Mouse (Mus musculus) cerebellum, postnatal 10 days (tissue): ENCODE results near the gene Olfr281.
"Not testable (repeated sequence)": the region's sequence is repeated elsewhere in the genome, so short reads cannot be mapped to it uniquely, and the experiment has no call there.

ENCODE experiments used
- DNase-seq, 2 experiments: peaks; one replicate each; pipeline ENCODE4 v3.0.0; 2021; ENCODE audit warnings: mixed read lengths in 2 of 2

The Olfr281 gene

DNA sequence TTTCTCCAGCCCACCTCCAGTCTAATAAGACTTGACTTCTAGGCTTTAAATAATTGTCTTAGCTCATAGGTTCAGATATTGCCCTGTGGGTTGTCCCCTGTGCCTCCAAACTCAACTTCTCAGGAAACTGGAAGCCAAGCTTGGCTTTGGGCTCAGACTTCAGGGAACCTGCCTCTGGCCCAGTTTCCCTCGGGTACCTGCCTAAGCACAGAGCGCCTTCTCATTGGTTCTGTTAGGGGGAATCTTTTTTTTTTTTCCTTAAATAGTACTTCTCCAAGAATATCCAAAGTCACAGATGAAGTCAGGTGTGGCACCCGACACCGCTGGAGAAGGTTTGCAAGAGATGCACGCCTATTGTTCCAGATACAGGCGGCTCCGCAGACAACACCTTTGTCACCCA is at the start of gene Olfr281:
Olfr281 (plus strand) TSS at position 301 of the 400 bp plus-strand sequence.
- DNase-seq: no peak

DNA sequence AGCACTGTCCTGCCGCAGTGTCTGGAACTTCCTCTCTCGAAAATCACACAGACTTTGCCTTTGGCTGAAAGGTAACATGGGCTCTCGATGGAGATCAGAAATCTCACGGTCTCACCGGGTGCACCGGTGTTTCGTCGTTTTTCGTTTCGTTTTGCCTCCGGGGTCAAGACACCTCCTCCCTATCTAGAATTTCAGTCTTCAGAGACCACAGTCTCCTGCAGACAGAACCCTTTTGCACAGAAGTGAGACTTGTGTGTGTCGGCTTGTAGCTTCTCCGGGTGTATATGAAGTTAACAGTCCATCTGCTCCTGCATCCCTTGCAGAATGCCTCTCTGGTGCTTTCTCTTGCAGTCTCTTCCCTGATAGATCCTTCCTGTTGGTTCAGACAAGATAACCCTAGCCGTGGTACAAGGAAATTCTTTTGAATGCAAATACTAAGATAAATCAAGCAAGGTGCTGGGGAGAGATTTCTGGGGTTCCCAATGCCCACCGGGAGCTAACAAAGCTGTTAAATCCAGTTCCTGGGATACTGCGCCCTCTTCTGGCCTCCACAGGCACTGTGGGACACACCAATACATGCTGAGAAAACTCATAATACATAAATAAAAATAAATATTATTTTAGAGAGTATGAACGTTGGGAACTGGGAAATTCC is 43.9 kb upstream of the Olfr281 start:
- peak; percentile 58 to 64 for DNase-seq

- DNase-seq: peak; percentile 16 to 23
Observed at GRCm38 (mm10) chr15:98409635-98410034, 42.8 kb upstream of the Olfr281 start.

DNA sequence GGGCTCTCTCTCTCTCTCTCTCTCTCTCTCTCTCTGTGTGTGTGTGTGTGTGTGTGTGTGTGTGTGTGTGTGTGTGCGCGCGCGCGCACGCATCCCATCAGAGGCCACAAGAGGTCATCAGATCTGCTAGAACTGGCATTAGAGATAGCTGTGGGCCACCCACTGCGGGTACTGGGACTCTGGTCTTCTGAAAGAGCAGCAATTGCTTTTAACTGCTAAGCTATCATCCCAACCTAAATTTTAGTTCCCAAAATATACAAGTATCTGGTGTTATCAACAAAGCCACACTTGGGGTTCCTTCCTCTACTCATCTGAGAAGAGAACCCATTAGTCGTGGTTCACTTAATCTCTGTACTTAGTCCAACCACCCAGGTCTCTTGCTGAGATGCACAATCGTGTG is 42.1 kb upstream of the Olfr281 start:
- DNase-seq: no peak

- DNase-seq: no peak
Observed at GRCm38 (mm10) chr15:98415996-98416395, 36.4 kb upstream of the Olfr281 start.

DNA sequence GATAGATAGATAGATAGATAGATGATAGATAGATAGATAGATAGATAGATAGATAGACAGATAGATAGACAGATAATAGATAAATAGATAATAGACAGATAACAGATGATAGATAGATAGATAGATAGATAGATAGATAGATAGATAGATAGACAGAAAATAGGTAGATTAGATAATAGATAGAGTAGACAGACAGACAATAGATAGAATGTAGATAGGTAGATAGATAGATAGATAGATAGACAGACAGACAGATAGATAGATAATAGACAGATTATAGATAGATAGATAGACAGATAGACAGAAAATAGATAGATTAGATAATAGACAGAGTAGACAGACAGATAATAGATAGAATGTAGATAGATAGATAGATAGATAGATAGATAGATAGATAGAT is 35.6 kb upstream of the Olfr281 start:
- not testable (repeated sequence) for DNase-seq

DNA sequence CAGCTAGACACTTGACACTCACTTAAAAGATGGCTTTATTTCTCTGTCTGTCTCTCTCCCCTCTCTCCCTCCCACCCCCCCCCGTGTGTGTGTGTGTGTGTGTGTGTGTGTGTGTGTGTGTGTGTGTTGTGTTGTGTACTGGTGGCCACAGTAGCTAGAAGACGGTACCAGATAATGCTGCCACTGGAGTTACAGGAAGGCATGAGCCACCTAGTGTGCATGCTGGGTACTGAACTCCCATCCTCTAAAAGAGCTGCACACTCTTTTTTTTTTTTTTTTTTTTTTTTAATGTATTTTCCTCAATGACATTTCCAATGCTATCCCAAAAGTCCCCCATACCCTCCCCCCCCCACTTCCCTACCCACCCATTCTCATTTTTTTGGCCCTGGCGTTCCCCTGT is 35.1 kb upstream of the Olfr281 start:
- peak; percentile 20 to 22 for DNase-seq

DNA sequence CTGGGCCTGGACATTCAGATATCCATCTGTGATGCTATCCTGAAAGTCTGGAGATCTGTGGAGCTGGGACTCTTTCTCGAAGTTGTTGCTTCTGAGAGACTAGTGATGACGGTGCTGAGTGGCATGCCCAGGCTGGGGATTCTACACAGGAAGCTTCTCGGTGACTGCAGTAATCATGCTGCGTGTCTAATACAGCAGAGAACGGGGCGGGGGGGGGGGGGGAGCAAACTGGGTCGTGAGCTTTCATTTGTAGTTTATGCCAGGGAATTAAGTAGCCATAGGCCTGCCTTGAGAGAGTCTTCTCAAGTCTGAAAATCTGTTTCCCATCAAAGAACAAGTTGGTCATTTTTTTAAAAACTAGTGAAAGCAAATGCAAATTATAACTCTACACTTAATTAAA is 34.3 kb upstream of the Olfr281 start:
- no peak for DNase-seq

- no peak for DNase-seq
Observed at GRCm38 (mm10) chr15:98420897-98421296, 31.5 kb upstream of the Olfr281 start.

GRCm38 (mm10) chr15:98424326-98424725 is 28.1 kb upstream of the Olfr281 start:
- no peak for DNase-seq

GRCm38 (mm10) chr15:98424753-98425152 is 27.6 kb upstream of the Olfr281 start:
- no peak for DNase-seq

GRCm38 (mm10) chr15:98425188-98425587 is 27.2 kb upstream of the Olfr281 start:
- no peak for DNase-seq

GRCm38 (mm10) chr15:98430925-98431324 is 21.5 kb upstream of the Olfr281 start, which contains the start of gene Olfr282:
Gene Olfr282, plus strand, starts transcription at chr15:98431225.
- not testable (repeated sequence) for DNase-seq

- DNase-seq: no peak
Observed at GRCm38 (mm10) chr15:98444561-98444960, 7.8 kb upstream of the Olfr281 start.

DNA sequence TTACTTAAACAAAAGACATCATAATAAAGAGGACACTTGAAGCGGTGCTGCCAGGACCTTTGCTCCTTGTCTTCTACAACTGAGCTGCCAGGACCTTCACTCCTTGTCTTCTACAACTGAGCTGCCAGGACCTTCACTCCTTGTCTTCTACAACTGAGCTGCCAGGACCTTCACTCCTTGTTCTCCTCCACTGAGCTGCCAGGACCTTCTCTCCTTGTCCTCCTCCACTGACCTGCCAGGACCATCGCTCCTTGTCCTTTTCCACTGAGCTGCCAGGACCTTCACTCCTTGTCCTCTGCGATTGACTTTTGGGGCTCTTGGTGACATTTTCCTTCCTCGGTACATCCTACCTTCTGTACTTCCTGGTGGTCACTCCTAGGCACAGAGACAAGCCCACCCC is 3.9 kb upstream of the Olfr281 start:
- peak; percentile 14 to 28 for DNase-seq

GRCm38 (mm10) chr15:98469596-98469995 is 17.2 kb downstream of the Olfr281 start, which contains the start of gene OR5BS1P:
Gene OR5BS1P, plus strand, starts transcription at chr15:98469896.
- no peak for DNase-seq

DNA sequence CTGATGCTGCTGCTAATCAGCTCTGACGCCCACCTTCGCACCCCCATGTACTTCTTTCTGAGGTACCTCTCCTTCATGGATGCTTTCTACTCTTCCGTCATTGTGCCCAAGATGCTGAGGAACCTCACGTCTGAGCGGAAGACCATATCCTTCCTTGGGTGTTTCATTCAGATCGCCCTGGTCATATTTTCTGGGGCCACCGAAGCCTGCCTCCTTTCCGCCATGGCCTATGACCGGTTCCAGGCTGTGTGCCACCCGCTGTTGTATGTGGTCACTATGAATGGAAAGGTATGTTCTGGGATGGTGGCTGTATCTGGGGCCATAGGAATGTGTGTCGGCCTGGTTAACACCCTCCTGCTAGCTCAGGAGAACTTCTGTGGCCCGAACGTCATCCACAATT is 19.2 kb downstream of the Olfr281 start:
- DNase-seq: no peak

GRCm38 (mm10) chr15:98474958-98475357 is 22.6 kb downstream of the Olfr281 start:
- no peak for DNase-seq

GRCm38 (mm10) chr15:98475382-98475781 is 23.0 kb downstream of the Olfr281 start:
- DNase-seq: peak; percentile 75 to 83

DNA sequence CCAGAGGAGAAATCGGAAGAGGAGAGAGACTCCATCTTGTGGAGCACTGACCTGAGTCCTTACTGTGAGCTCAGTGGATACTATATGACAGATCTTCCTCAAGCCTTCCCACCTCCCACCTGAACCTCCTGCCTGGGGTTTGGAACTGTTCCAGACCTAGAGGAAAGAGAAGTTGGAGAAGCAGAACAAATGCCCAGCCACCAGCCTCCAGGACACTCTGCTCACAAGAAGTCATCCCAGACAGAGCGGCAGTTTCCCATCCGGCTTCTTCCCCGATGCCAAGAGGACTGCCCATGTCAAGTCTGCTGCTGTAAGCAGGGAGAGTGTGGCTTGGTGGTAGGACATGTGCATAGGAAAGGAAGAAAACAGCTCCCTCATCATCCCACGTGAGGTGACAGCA is 23.9 kb downstream of the Olfr281 start:
- peak; percentile 26 to 36 for DNase-seq

- DNase-seq: no peak
Observed at GRCm38 (mm10) chr15:98479568-98480102, 27.2 kb downstream of the Olfr281 start.

DNA sequence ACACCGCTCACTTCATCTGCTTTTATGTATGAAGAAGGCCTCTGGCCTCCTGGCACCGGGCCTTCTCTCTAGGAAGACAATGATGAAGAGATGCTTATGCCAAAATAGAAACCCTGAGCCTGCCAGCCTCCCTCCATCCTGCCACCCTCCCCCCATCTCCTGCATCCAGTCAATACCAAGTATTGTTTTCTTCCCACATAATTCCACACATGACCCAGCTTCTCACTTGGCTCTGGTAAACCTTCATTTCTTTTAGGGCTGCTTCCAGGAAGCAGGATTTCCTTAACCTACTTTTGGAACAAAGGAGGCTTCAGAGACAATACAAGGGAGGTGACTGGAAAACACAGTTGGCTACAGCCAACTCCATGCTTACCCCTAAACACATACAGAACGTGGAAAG is 30.3 kb downstream of the Olfr281 start, which contains the start of gene Lalba:
Lalba (minus strand) TSS at position 21 of the 400 bp plus-strand sequence.
- peak in 1 of 2 experiments; percentile 15 for DNase-seq

DNA sequence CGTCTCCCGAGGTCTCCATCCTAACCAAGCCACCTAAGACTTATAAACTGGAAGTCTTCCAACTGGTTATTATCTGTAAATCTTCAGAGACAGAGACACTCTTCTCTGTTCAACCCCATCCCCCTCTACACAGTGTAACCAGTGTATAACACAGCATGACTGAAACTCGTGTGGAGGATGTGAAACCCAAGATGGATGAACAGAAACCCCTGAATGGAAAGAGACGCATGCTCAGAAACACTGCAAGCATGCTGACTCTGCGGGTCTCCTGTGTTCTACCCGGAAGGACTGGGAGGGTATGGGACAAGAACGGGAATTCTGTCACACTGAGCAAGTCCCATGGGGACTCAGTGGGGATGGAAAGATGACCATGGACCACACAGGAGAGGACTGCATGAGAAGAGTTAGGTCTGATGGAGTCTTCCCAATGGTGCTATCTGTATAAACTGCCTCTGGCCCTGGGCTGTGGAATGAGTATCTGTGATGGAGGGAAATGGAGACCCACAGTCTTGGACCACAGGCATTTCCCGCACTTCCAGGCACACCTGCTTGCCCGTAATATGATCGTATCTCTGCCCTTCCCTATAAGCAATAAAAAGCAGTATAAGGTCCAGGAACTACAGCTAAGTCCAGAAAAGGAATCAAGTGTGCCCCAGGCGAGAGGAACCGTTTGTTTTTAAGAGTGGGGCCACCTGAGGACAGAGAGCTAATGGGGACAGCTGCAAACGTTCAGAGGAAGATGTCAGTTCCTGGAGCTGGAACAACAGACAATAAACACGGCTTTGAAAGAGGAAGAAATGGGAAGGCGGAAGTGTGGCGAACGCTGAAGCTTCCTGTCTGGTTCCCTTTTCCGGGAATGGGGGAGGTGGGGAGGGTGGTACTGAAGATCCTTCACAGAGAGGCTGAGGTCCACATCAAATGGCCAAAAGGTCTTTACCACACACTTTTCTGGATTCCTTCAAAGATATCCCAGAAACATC is 31.8 kb downstream of the Olfr281 start:
- no peak for DNase-seq
